Mouse (Mus musculus): ENCODE results near the gene Olfr871.
"Not testable (repeated sequence)": the region's sequence is repeated elsewhere in the genome, so short reads cannot be mapped to it uniquely, and the experiment has no call there.

Olfr871 gene

GRCm38 (mm10) chr9:20211907-20212306, at the start of gene Olfr871:
Olfr871 (plus strand) TSS chr9:20212207.
- no peak for DNase-seq

DNA sequence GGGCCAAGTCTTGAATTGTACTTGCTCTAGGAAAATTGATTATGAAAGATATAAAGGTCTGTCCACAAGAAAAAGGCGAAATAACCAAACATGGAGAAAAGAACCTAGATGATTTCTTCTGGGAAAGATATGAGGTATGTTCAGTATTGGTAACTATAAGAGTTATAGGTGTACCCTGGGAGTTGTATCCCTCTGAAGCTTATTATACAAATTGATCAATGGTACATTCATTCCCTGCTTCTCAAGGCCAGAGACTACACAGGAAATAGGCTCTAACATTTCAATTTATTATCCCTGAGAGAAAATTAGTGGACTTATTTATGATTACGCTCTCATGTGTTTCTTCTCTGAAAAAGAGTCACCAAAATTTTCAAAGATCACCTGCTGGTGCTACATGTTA, 38.0 kb upstream of the Olfr871 start, which contains the start of gene Olfr870:
TSS of gene Olfr870 (minus strand) at position 101 of the 400 bp plus-strand sequence.
- no peak for DNase-seq

DNA sequence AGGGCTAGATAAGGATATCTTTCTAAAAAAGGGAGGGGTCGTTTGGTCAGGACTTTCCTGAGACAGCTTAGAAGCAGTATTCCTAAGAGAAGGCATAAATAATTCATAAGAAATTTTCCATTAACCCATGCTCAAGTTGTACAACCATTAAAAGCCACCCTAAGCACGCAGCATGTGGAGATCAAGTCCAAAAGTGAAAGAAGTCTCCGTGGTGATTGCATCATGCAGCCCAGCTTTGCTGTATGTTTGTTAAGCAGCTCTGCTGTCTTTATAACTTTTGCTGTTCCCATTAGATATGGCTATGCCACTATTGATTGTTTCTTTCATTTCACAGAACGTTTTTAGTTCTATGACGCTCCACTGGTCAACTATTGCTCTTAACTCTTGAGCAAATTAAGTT, 32.5 kb upstream of the Olfr871 start:
- peak in 1 of 2 experiments; percentile 1 for DNase-seq

DNA sequence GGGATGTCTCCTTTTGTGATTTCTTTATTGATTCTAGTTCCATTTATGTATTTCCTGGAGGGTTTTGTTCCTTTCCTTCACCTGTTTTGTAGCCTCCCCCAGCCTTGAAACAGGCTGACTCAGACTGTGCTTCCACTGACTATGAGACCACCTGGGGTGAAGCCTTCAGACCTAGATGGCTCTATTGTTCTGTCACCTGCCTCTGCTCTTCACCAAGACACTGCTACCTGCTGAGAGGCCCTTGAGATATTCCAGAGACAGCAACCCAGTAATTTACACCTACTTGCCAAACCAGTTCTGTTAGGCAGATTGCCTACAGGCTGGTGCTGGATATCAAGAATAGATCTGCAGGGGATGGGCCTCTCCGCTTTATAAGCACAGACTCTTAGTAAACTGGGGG, 9.9 kb upstream of the Olfr871 start:
- DNase-seq: no peak

DNA sequence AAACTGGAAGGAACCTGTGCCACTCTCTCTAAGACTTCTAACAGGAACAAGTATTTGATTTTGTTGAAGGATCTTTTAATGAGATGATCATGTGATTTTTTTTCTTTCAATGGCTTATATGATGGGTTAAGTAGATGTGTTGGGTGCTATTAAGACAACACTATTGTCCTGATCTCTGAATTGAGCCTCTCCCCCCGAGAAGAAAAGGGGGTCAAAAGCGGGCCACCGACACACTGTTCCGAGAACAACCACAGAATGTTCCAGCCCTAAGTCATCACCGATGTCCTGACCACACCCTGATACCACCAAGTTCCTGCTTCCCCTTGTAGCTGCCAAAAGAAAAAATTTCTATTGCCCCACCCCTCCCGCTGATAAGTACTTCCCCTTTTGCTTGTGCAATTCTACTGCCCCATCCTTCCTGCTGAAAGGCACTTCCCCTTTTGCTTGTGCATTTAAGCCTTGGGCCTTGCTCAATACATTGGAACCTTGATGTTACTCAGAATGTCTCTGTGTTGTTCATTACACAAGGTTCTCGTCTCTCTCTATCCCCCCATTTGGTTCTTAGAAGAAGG, 8.5 kb upstream of the Olfr871 start:
- not testable (repeated sequence) for DNase-seq

DNA sequence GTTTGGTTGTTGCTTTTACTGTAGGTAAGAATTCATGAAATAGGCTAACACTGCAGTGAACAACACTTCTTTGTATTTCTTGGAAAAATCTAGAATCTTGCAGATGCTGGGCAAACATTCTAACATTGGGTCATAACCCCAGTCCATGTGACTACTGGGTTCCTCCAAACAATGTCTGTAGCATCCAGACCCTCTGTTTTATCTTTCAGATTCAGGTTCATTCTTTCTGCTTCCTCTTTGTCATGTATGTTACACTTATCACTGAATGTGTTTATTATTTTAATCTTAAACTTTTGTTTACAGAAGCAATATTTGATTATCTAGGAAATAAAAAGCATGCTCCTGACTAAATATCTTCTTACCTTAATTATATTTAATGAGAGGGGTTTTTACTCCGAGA, 1.2 kb upstream of the Olfr871 start:
- DNase-seq: no peak

GRCm38 (mm10) chr9:20211477-20211876, 530 bp upstream of the Olfr871 start:
- DNase-seq: no peak

- DNase-seq: no peak
Observed at GRCm38 (mm10) chr9:20236819-20237218, 24.8 kb downstream of the Olfr871 start, which contains the start of gene Olfr872. Olfr872 (plus strand) TSS chr9:20237119.

DNA sequence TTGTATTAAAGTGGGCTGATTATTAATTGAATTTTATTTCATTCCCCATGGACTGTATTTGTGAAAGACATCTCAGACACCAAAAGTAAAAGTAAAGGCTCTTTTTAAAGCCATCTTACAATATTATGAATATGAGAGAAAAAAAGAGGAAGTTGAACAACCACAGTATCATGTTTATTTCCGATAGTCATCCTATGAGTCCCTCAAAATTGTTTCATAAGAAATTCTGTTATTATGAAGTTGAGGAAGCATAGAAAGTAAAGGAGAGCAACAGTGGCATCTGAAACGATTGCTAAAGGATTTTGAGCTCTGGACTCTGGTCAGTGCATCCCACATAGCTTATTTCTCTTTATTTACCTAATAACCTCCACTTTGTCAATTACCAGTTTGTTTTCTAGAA, 25.4 kb downstream of the Olfr871 start:
- no peak for DNase-seq

Measured in kidney, postnatal 36 days (tissue).